Mouse (Mus musculus): ENCODE measurements around the gene Kdm5b. TPM values are rescaled to one million over a fixed set of nuclear protein-coding genes. Genes with fewer than 3 reads are reported as not detected.

The Kdm5b gene
- polyA plus RNA-seq, 1 experiment, result 10.8 TPM

DNA sequence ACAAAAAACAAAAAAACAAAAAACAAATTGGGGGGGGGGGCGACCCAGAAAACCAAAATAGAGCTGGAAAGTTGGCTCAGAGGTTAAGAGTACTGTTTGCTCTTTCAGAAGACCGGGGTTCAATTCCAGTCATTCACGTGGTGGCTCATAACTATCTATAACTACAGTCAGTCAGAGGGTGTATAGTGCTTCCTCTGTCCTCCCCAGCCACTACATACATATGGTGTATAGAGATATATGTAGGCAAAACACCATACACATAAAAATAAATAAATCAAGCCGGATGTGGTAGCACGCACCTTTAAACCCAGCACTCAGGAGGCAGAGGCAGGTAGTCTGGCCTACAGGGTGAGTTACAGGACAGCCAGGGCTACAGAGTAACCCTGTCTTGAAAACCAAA lies 54.6 kb downstream of the Kdm5b start:
- TF ChIP-seq CTCF (IDR thresholded peaks at IDR 0.05; ENCODE audit: extremely low read depth, insufficient read length, insufficient replicate concordance, low read depth, low read length) (no peak), POLR2A (IDR thresholded peaks at IDR 0.05; ENCODE audit: low read depth, low read length) (no peak)
- Histone ChIP-seq H3K36me3 (ENCODE audit: control insufficient read depth, insufficient read depth, low read length) (peaks cover 53% of the 10 kb centered on the region), H3K4me1 (ENCODE audit: control insufficient read depth, insufficient read depth, insufficient read length, low read length) (no peaks in the 10 kb centered on the region), H3K27me3 (ENCODE audit: control insufficient read depth, insufficient read depth, low read length) (no peaks in the 10 kb centered on the region), H3K4me3 (ENCODE audit: low read depth, low read length) (no peak overlapping the region), H3K27ac (ENCODE audit: insufficient read depth, low read depth, low read length) (no peak overlapping the region)
- WGBS, result 95% methylated on average over 5 of the region's 5 CpGs

DNA sequence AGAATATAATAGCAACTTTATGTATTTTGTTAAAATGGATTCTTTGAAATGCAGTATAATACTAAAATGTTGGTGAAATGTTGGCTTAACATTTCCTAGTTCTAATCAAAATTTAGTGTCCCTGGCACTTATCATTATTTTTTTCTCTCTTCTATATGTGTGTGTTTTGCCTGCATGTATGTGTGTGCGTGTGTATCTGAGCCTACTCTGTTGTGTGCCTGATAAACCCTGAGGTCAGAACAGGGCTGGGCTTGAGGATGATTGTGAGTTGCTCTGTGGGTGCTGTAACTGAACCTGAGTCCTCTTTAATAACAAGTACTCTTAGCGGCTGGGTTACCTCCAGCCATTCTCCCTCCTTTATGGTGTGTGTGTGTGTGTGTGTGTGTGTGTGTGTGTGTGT lies 55.0 kb downstream of the Kdm5b start:
- no peaks in the 10 kb centered on the region for H3K27me3 ChIP-seq (ENCODE audit: control insufficient read depth, insufficient read depth, low read length)
- peaks cover 56% of the 10 kb centered on the region for H3K36me3 ChIP-seq (ENCODE audit: control insufficient read depth, insufficient read depth, low read length)
- H3K4me1 ChIP-seq (ENCODE audit: control insufficient read depth, insufficient read depth, insufficient read length, low read length), result no peaks in the 10 kb centered on the region
- H3K27ac ChIP-seq (ENCODE audit: insufficient read depth, low read depth, low read length), result no peak overlapping the region
- whole genome bisulfite sequencing, result 89% methylated on average over 2 of the region's 2 CpGs
- TF ChIP-seq CTCF (IDR thresholded peaks at IDR 0.05; ENCODE audit: extremely low read depth, insufficient read length, insufficient replicate concordance, low read depth, low read length), result no peak
- no peak overlapping the region for H3K4me3 ChIP-seq (ENCODE audit: low read depth, low read length)

DNA sequence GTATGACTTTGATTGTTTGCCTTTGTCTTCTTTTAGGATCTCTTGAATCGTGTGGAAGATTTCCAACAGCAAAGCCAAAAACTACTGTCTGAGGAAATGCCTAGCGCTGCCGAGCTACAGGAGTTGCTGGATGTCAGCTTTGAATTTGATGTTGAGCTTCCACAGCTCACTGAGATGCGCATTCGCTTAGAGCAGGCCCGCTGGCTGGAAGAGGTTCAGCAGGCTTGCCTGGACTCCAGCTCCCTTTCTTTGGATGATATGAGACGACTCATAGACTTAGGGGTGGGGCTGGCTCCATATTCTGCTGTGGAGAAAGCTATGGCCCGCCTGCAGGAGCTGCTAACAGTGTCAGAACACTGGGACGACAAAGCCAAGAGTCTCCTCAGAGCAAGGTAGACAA lies 57.7 kb downstream of the Kdm5b start:
- no peaks in the 10 kb centered on the region for H3K27me3 ChIP-seq (ENCODE audit: control insufficient read depth, insufficient read depth, low read length)
- H3K4me3 ChIP-seq (ENCODE audit: low read depth, low read length), result no peak overlapping the region
- WGBS, result 85% methylated on average over 9 of the region's 9 CpGs
- H3K4me1 ChIP-seq (ENCODE audit: control insufficient read depth, insufficient read depth, insufficient read length, low read length), result no peaks in the 10 kb centered on the region
- peaks cover 65% of the 10 kb centered on the region for H3K36me3 ChIP-seq (ENCODE audit: control insufficient read depth, insufficient read depth, low read length)
- no peak for TF ChIP-seq CTCF (IDR thresholded peaks at IDR 0.05; ENCODE audit: extremely low read depth, insufficient read length, insufficient replicate concordance, low read depth, low read length)
- TF ChIP-seq POLR2A (IDR thresholded peaks at IDR 0.05; ENCODE audit: low read depth, low read length), result no peak
- H3K27ac ChIP-seq (ENCODE audit: insufficient read depth, low read depth, low read length), result no peak overlapping the region

DNA sequence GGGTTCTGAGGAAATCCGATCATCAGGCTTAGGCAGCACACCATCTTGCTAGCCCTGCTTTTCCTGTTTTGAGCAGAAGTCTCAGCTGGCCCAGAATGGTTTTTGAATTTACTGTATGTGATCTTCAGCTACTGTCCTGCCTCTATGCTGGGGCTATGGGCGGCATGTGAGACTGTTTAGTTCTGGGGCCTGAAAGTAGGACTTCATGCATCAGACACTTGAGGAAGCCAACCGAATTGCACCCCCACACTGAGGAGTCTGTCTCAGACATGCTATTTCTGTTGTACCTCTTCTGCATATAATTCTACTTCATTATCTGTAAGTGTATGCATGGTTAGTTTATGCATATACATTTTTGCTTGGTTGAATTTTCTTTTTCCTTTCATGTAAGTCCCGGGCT lies 65.4 kb downstream of the Kdm5b start:
- Histone ChIP-seq H3K4me3 (ENCODE audit: low read depth, low read length) (no peak overlapping the region), H3K27me3 (ENCODE audit: control insufficient read depth, insufficient read depth, low read length) (no peaks in the 10 kb centered on the region), H3K4me1 (ENCODE audit: control insufficient read depth, insufficient read depth, insufficient read length, low read length) (no peaks in the 10 kb centered on the region), H3K27ac (ENCODE audit: insufficient read depth, low read depth, low read length) (no peak overlapping the region), H3K36me3 (ENCODE audit: control insufficient read depth, insufficient read depth, low read length) (peaks cover 69% of the 10 kb centered on the region)
- WGBS, result 92% methylated on average over 4 of the region's 4 CpGs
- TF ChIP-seq POLR2A (IDR thresholded peaks at IDR 0.05; ENCODE audit: low read depth, low read length) (no peak), CTCF (IDR thresholded peaks at IDR 0.05; ENCODE audit: extremely low read depth, insufficient read length, insufficient replicate concordance, low read depth, low read length) (no peak)

DNA sequence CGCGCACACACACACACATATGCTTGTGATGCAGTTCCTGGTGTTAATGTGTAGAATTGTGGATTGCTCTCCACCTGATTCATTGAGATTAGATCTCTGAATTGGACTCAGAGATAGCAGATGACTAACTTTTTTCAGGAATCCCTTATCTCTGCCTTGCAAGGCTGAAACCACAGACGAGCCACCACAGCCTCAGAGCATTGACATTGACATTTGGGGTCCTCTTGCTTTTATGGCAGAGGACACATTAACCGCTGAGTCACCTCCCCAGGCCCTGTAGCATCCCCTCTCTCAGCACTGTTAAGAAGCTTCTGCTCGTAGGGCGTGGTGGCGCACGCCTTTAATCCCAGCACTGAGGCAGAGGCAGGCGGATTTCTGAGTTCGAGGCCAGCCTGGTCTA lies 69.5 kb downstream of the Kdm5b start:
- 93% methylated on average over 10 of the region's 10 CpGs for WGBS
- no peak for TF ChIP-seq POLR2A (IDR thresholded peaks at IDR 0.05; ENCODE audit: low read depth, low read length)
- no peak for TF ChIP-seq CTCF (IDR thresholded peaks at IDR 0.05; ENCODE audit: extremely low read depth, insufficient read length, insufficient replicate concordance, low read depth, low read length)

DNA sequence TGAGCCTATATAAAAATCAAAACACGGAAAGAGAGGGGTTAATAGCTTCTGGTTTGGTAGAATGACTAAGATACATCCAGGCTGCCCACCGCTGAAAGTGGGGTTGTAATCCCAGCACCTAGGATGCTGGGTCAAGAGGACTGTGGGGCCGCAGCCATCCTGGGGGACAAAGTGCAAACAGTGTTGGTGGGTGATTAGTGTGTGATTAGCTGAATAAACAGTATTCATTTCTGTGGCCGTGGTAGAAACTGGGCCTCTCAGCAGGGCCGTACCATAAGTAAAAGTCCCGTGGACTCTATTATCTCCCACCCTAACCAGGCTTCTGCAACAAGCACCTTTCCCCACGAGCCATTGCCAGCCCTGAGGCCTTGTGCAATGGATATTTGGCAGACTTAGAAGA lies 74.3 kb downstream of the Kdm5b start:
- Histone ChIP-seq H3K27ac (ENCODE audit: insufficient read depth, low read depth, low read length) (no peak overlapping the region), H3K36me3 (ENCODE audit: control insufficient read depth, insufficient read depth, low read length) (peaks cover 33% of the 10 kb centered on the region), H3K4me1 (ENCODE audit: control insufficient read depth, insufficient read depth, insufficient read length, low read length) (no peaks in the 10 kb centered on the region), H3K4me3 (ENCODE audit: low read depth, low read length) (no peak overlapping the region), H3K27me3 (ENCODE audit: control insufficient read depth, insufficient read depth, low read length) (no peaks in the 10 kb centered on the region)
- WGBS, result 34% methylated on average over 7 of the region's 7 CpGs
- TF ChIP-seq POLR2A (IDR thresholded peaks at IDR 0.05; ENCODE audit: low read depth, low read length) (no peak), CTCF (IDR thresholded peaks at IDR 0.05; ENCODE audit: extremely low read depth, insufficient read length, insufficient replicate concordance, low read depth, low read length) (no peak)

More for the DNA sequence above, 69.5 kb downstream of the Kdm5b start:
- peaks cover 72% of the 10 kb centered on the region for H3K36me3 ChIP-seq (ENCODE audit: control insufficient read depth, insufficient read depth, low read length)
- no peak overlapping the region for H3K27ac ChIP-seq (ENCODE audit: insufficient read depth, low read depth, low read length)
- no peak overlapping the region for H3K4me3 ChIP-seq (ENCODE audit: low read depth, low read length)
- no peaks in the 10 kb centered on the region for H3K27me3 ChIP-seq (ENCODE audit: control insufficient read depth, insufficient read depth, low read length)
- no peaks in the 10 kb centered on the region for H3K4me1 ChIP-seq (ENCODE audit: control insufficient read depth, insufficient read depth, insufficient read length, low read length)

DNA sequence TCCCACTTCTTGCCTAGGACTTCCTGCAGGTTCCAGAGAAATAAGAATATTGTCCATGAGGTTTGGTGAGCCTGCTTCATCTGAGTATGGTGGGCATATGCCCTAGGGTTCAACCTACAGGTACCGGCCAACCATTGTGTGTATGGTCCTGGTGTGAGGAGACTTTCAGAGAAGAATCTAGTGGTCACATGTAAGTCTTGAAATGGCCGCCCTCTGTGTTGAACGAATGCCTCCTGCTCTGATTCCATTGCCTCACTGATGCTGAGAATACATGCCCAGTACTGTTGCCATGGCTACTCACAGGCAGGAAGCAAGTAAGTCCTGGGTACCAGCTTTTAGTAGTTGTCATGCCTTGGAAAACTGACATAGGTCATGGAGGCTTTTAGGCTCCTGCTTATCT lies 76.3 kb downstream of the Kdm5b start:
- H3K27ac ChIP-seq (ENCODE audit: insufficient read depth, low read depth, low read length), result no peak overlapping the region
- TF ChIP-seq CTCF (IDR thresholded peaks at IDR 0.05; ENCODE audit: extremely low read depth, insufficient read length, insufficient replicate concordance, low read depth, low read length), result no peak
- TF ChIP-seq POLR2A (IDR thresholded peaks at IDR 0.05; ENCODE audit: low read depth, low read length), result no peak
- H3K36me3 ChIP-seq (ENCODE audit: control insufficient read depth, insufficient read depth, low read length), result peaks cover 16% of the 10 kb centered on the region
- WGBS, result 86% methylated on average over 3 of the region's 3 CpGs
- H3K4me1 ChIP-seq (ENCODE audit: control insufficient read depth, insufficient read depth, insufficient read length, low read length), result no peaks in the 10 kb centered on the region
- H3K27me3 ChIP-seq (ENCODE audit: control insufficient read depth, insufficient read depth, low read length), result no peaks in the 10 kb centered on the region
- no peak overlapping the region for H3K4me3 ChIP-seq (ENCODE audit: low read depth, low read length)

DNA sequence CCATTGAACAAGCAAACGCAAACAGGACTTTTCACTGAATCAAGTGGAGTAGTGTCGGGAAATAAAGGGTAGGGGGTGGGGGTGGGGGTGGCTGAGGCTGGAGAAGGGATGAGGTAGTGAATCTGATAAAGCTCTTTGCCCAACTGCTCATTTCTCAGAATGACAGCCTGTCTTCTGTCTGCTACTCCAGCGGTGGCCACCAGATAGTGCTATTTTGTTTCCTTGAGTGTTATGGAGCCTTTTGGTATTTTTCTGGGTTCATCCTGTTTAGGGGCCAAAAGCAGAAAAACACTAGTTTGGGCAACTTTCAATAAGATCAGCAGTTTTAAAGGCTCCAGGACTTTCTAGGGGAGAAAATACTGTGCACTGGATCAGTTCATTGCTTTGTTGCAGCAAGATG lies 76.7 kb downstream of the Kdm5b start:
- Histone ChIP-seq H3K4me1 (ENCODE audit: control insufficient read depth, insufficient read depth, insufficient read length, low read length) (no peaks in the 10 kb centered on the region), H3K36me3 (ENCODE audit: control insufficient read depth, insufficient read depth, low read length) (peaks cover 12% of the 10 kb centered on the region), H3K27ac (ENCODE audit: insufficient read depth, low read depth, low read length) (no peak overlapping the region), H3K4me3 (ENCODE audit: low read depth, low read length) (no peak overlapping the region), H3K27me3 (ENCODE audit: control insufficient read depth, insufficient read depth, low read length) (no peaks in the 10 kb centered on the region)
- TF ChIP-seq POLR2A (IDR thresholded peaks at IDR 0.05; ENCODE audit: low read depth, low read length), result no peak
- 23% methylated on average over 3 of the region's 3 CpGs for WGBS
